Mouse (Mus musculus): ENCODE results near the gene Fbxo47. TPM values are rescaled to one million over a fixed set of nuclear protein-coding genes. Genes with fewer than 3 reads are reported as not detected.
"Not testable (repeated sequence)": the region's sequence is repeated elsewhere in the genome, so short reads cannot be mapped to it uniquely, and the experiment has no call there.

Fbxo47 gene
- polyA plus RNA-seq, 1 experiment from 2014 or later: 0.66 TPM

DNA sequence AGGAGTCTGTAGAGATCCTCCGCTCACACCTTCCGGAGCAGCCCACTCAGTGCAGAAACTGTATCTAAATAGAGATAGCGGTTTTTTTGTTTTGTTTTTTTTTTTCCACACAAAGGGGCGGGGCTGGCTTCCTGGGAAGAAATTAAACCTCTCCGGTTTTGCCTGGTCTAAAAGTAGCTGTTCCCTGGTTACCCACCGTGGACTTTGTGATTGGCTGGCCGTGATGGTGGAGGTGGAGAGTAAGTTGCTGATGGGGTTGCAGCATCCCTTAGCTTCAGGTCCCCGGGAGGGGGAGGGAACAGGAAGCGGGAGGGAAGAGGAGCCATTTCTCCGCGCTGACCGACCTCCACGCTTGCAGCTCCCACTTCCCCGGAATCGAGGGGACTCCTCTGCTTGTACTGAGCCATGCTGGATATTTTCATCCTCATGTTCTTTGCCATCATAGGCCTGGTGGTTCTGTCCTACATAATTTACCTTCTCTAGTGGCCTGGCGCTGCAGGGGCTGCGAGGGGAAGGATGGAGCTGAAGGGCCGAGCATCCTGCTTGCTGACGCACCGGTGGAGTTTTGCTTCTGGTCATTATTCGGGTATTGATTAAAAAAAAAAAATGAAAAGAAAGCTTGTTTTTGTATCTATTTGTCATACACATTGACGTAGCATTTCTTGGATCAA, 42.8 kb downstream of the Fbxo47 start:
- Histone ChIP-seq H3K36me3 (ENCODE audit: control insufficient read depth, insufficient read depth, low read length) (peaks cover 9% of the 10 kb centered on the region; the same call in 1 of the 2 replicates), H3K4me3 (ENCODE audit: low read depth, low read length) (peak overlapping the region; percentile 53), H3K27me3 (ENCODE audit: control insufficient read depth, insufficient read depth, low read length) (no peaks in the 10 kb centered on the region), H3K4me2 (peak overlapping the region; percentile 70), H3K27ac (ENCODE audit: low read depth, low read length) (peak overlapping the region; percentile 71), H3K9ac (ENCODE audit: low read depth, low read length) (peak overlapping the region; percentile 50), H3K9me3 (replicated peaks; ENCODE audit: control insufficient read depth, low read length) (no peaks in the 10 kb centered on the region), H3K4me1 (ENCODE audit: control insufficient read depth, insufficient read depth, low read length) (peaks cover 3% of the 10 kb centered on the region; the same call in 1 of the 2 replicates)
- peak; percentile 55; the same call in 1 of the 2 replicates for ATAC-seq (replicated peaks; ENCODE audit: insufficient number of reproducible peaks, low FRiP score, low TSS enrichment)
- WGBS (ENCODE audit: insufficient replicate concordance): 2% methylated on average over 22 of the region's 22 CpGs

DNA sequence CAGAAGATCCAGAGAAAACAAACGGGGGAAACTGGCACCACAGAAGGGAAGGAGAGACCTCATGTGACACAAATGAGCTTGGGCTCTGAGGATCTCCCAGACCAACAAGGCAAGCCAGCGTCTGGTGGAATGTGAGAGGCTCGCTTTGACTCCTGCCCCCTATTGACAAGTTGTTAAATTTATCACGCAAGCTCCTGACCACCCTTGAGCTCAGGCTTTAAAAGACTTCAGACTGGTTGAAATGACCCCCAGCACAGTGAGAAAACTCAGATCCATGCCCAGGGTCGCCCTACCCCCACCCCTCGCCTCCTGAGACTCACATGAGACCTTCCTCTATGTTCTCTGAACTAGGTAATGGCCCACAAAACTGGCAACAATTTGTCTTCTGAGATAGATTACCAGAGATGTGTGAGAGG, 43.4 kb downstream of the Fbxo47 start, which contains the start of gene B230217C12Rik:
B230217C12Rik (plus strand) TSS at position 242 of the 416 bp plus-strand sequence.
- Histone ChIP-seq H3K36me3 (ENCODE audit: control insufficient read depth, insufficient read depth, low read length) (peaks cover 9% of the 10 kb centered on the region; the same call in 1 of the 2 replicates), H3K27ac (ENCODE audit: low read depth, low read length) (peak within 1 kb of the TSS; percentile 71), H3K4me3 (ENCODE audit: low read depth, low read length) (peak within 1 kb of the TSS; percentile 53), H3K9ac (ENCODE audit: low read depth, low read length) (peak within 1 kb of the TSS; percentile 50), H3K27me3 (ENCODE audit: control insufficient read depth, insufficient read depth, low read length) (no peaks in the 10 kb centered on the region), H3K4me2 (peak within 1 kb of the TSS; percentile 70), H3K4me1 (ENCODE audit: control insufficient read depth, insufficient read depth, low read length) (peaks cover 3% of the 10 kb centered on the region; the same call in 1 of the 2 replicates), H3K9me3 (replicated peaks; ENCODE audit: control insufficient read depth, low read length) (no peaks in the 10 kb centered on the region)
- 2% methylated on average over 6 of the region's 6 CpGs for WGBS (ENCODE audit: insufficient replicate concordance)
- ATAC-seq (replicated peaks; ENCODE audit: insufficient number of reproducible peaks, low FRiP score, low TSS enrichment): peak; percentile 42; the same call in 1 of the 2 replicates

DNA sequence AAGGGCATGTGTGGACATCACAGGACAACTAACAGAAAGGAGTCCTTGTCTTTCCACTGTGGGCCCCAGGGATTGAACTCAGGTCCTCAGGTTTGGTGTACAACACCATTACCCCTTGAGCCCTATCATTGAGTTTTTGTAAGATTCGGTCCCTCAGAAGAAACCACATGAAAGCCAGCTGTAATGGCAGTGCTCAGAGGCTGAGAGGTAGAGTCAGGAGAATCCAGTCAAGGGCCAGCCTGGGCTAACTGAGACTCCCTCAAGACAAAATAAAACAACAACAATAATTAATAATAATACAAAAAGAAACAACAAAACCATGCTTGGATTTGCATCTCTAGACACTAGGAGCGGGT, 43.8 kb downstream of the Fbxo47 start:
- no peak overlapping the region for H3K27ac ChIP-seq (ENCODE audit: low read depth, low read length)

DNA sequence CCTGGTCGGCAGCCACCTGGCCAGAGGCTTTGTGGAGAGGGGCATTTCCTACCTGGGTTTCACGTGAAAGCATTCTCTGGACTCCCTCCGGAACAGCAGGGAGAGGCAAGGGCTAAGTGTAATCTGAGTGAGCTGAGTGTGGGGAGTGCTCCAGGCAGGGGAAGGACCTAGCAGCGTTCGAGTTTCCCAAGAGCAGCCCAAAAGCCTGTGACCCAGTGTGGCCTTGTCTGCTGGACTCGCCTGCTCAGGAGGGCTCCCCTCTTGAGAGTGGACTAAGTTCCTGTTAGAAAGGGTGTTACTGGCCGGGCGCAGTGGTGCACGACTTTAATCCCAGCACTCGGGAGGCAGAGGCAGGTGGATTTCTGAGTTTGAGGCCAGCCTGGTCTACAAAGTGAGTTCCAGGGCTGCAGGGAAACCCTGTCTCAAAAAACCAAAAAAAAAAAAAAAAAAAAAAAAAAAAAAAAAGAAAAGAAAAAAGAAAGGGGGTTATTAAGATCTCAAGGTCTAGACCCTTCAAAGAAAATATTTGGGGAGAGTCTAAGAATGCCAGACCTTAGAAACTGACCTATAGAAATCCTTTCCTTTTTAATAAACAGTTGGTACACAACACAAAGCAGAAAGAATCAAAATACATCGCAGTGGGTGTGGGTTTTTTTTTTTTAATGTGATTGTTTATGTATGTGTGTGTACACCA, 44.4 kb downstream of the Fbxo47 start:
- peak overlapping the region; percentile 35; the same call in 1 of the 2 replicates for H3K27ac ChIP-seq (ENCODE audit: low read depth, low read length)
- H3K9ac ChIP-seq (ENCODE audit: low read depth, low read length): no peak overlapping the region

More for the DNA sequence above, 43.8 kb downstream of the Fbxo47 start:
- Histone ChIP-seq H3K9me3 (replicated peaks; ENCODE audit: control insufficient read depth, low read length) (no peaks in the 10 kb centered on the region), H3K4me2 (peak overlapping the region; percentile 70), H3K36me3 (ENCODE audit: control insufficient read depth, insufficient read depth, low read length) (peaks cover 9% of the 10 kb centered on the region; the same call in 1 of the 2 replicates), H3K27me3 (ENCODE audit: control insufficient read depth, insufficient read depth, low read length) (no peaks in the 10 kb centered on the region), H3K9ac (ENCODE audit: low read depth, low read length) (no peak overlapping the region), H3K4me3 (ENCODE audit: low read depth, low read length) (peak overlapping the region; percentile 53; the same call in 1 of the 2 replicates), H3K4me1 (ENCODE audit: control insufficient read depth, insufficient read depth, low read length) (peaks cover 3% of the 10 kb centered on the region; the same call in 1 of the 2 replicates)
- WGBS (ENCODE audit: insufficient replicate concordance): 64% methylated on average over 2 of the region's 2 CpGs
- no peak for ATAC-seq (replicated peaks; ENCODE audit: insufficient number of reproducible peaks, low FRiP score, low TSS enrichment)

DNA sequence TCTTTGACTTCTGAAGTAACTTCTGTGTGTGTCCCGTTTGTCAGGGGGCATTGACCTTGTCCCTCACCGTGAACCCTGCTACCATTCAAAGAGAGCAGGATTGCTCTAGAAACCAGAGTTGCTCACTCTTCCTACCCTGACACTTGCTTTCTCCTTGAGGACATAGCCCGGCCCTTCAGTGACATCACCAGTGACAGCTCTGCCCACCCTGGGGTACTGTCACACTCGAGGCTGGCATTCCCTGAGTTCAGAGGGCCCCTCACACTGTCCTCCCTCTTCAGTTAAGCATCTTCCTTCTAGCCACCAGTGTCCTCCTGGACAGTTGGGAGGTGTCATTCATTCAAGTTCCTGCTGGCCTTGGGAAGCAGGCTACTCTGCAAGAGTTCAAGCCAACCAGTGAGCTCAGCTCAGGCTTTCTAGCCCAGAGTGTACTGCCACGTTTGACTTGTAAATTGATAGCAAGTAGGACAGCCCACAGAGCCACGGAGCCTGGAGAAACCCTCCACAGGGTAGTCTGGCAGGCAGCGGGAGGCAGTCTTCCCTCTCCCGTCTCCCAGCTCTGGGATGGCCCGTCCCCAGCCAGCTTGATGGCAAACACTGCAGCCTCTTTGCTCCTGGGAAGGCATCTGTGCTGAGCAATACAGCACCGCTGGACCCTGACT, 45.0 kb downstream of the Fbxo47 start:
- Histone ChIP-seq H3K4me1 (ENCODE audit: control insufficient read depth, insufficient read depth, low read length) (peaks cover 3% of the 10 kb centered on the region; the same call in 1 of the 2 replicates), H3K4me2 (no peak overlapping the region), H3K4me3 (ENCODE audit: low read depth, low read length) (no peak overlapping the region), H3K27ac (ENCODE audit: low read depth, low read length) (peak overlapping the region; percentile 35; the same call in 1 of the 2 replicates), H3K27me3 (ENCODE audit: control insufficient read depth, insufficient read depth, low read length) (no peaks in the 10 kb centered on the region), H3K9ac (ENCODE audit: low read depth, low read length) (no peak overlapping the region), H3K36me3 (ENCODE audit: control insufficient read depth, insufficient read depth, low read length) (peaks cover 18% of the 10 kb centered on the region; the same call in 1 of the 2 replicates), H3K9me3 (replicated peaks; ENCODE audit: control insufficient read depth, low read length) (no peaks in the 10 kb centered on the region)
- WGBS (ENCODE audit: insufficient replicate concordance): 30% methylated on average over 10 of the region's 10 CpGs
- ATAC-seq (replicated peaks; ENCODE audit: insufficient number of reproducible peaks, low FRiP score, low TSS enrichment): no peak

More for the DNA sequence above, 44.4 kb downstream of the Fbxo47 start:
- Histone ChIP-seq H3K4me2 (no peak overlapping the region), H3K36me3 (ENCODE audit: control insufficient read depth, insufficient read depth, low read length) (peaks cover 12% of the 10 kb centered on the region; the same call in 1 of the 2 replicates), H3K9me3 (replicated peaks; ENCODE audit: control insufficient read depth, low read length) (no peaks in the 10 kb centered on the region), H3K27me3 (ENCODE audit: control insufficient read depth, insufficient read depth, low read length) (no peaks in the 10 kb centered on the region), H3K4me1 (ENCODE audit: control insufficient read depth, insufficient read depth, low read length) (peaks cover 3% of the 10 kb centered on the region; the same call in 1 of the 2 replicates), H3K4me3 (ENCODE audit: low read depth, low read length) (no peak overlapping the region)
- 46% methylated on average over 11 of the region's 11 CpGs for WGBS (ENCODE audit: insufficient replicate concordance)
- ATAC-seq (replicated peaks; ENCODE audit: insufficient number of reproducible peaks, low FRiP score, low TSS enrichment): no peak

DNA sequence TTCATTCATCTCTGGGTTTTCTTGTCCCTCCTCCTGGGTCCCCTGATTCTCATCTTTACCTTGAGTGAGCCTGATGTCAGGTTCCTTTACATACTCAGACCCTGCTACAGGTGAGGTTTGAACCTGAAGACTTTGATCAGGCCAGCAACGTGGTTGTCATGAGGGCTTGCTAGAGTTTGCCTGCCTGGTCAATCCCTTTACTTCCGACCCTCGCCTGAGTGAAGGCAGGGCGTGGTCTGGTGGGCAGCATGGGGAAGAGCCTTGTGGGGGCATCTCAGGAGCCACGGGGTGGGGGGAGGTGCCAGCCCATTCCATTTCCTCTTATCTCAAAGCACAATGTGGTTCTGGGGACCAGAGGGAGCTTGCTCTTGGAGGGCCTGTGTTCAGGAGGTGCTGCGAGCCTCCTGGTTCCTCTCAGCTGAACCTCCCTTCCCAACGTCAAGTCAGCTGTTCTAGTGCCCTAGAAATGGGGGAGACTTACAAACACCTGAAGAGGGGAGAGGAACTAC, 46.3 kb downstream of the Fbxo47 start:
- H3K9ac ChIP-seq (ENCODE audit: low read depth, low read length): no peak overlapping the region
- no peak overlapping the region for H3K4me3 ChIP-seq (ENCODE audit: low read depth, low read length)
- no peak overlapping the region for H3K4me2 ChIP-seq
- H3K27me3 ChIP-seq (ENCODE audit: control insufficient read depth, insufficient read depth, low read length): no peaks in the 10 kb centered on the region
- H3K4me1 ChIP-seq (ENCODE audit: control insufficient read depth, insufficient read depth, low read length): peaks cover 3% of the 10 kb centered on the region; the same call in 1 of the 2 replicates
- H3K9me3 ChIP-seq (replicated peaks; ENCODE audit: control insufficient read depth, low read length): no peaks in the 10 kb centered on the region
- no peak overlapping the region for H3K27ac ChIP-seq (ENCODE audit: low read depth, low read length)
- peaks cover 18% of the 10 kb centered on the region; the same call in 1 of the 2 replicates for H3K36me3 ChIP-seq (ENCODE audit: control insufficient read depth, insufficient read depth, low read length)
- WGBS (ENCODE audit: insufficient replicate concordance): 63% methylated on average over 7 of the region's 7 CpGs
- ATAC-seq (replicated peaks; ENCODE audit: insufficient number of reproducible peaks, low FRiP score, low TSS enrichment): no peak

DNA sequence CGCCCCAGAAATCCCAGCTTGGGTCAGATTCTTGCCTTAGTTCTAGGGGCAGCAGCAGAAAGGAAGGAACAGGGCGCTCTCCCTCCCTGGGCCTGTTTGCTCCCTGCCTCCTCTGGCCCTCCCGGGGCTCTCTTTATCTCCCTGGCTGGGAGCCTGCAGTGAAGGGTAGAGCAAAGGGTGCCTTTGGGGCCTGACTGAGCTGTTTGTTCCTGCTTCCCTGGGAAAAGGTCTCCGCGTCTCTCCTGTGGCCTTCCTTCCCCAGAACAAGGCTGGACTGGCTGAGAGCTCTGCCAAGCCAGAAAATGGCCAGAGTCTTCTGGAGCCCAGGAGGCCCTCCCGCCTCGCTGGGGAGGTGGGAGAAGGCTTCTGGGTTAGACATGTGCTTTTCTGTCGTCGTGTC, 46.9 kb downstream of the Fbxo47 start:
- Histone ChIP-seq H3K36me3 (ENCODE audit: control insufficient read depth, insufficient read depth, low read length) (peaks cover 18% of the 10 kb centered on the region; the same call in 1 of the 2 replicates), H3K9ac (ENCODE audit: low read depth, low read length) (0 out of 2 replicates have a peak overlapping the region, but pooled peaks have one; percentile 22)
- not testable (repeated sequence) for H3K4me1 ChIP-seq (ENCODE audit: control insufficient read depth, insufficient read depth, low read length); H3K27ac ChIP-seq (ENCODE audit: low read depth, low read length); ATAC-seq (replicated peaks; ENCODE audit: insufficient number of reproducible peaks, low FRiP score, low TSS enrichment); H3K4me3 ChIP-seq (ENCODE audit: low read depth, low read length); H3K9me3 ChIP-seq (replicated peaks; ENCODE audit: control insufficient read depth, low read length); H3K4me2 ChIP-seq; H3K27me3 ChIP-seq (ENCODE audit: control insufficient read depth, insufficient read depth, low read length)
- WGBS (ENCODE audit: insufficient replicate concordance): 53% methylated on average over 9 of the region's 9 CpGs

DNA sequence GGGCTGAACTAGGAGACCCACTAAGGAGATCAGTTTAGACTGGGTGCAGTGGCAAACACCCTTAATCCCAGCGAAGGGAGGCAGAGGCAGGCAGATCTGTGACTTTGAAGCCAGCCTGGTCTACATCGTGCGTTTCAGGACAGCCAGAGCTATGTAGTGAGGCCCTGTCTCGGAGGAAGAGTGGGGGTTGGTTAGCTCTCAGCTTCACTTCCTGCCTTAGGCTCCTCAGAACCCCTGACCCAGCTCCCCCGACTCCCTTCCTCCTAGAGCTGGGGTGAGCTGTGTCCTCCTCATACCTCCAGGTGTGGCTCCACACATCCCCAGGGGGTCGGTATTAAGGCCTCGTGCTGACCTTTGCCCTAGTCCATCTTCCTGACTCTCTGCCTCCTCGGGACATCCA, 47.4 kb downstream of the Fbxo47 start:
- H3K9ac ChIP-seq (ENCODE audit: low read depth, low read length): no peak overlapping the region
- 47% methylated on average over 8 of the region's 8 CpGs for WGBS (ENCODE audit: insufficient replicate concordance)

More for the DNA sequence above, 47.4 kb downstream of the Fbxo47 start:
- Histone ChIP-seq H3K27me3 (ENCODE audit: control insufficient read depth, insufficient read depth, low read length) (no peaks in the 10 kb centered on the region), H3K4me3 (ENCODE audit: low read depth, low read length) (no peak overlapping the region), H3K4me2 (no peak overlapping the region), H3K36me3 (ENCODE audit: control insufficient read depth, insufficient read depth, low read length) (peaks cover 18% of the 10 kb centered on the region; the same call in 1 of the 2 replicates), H3K27ac (ENCODE audit: low read depth, low read length) (no peak overlapping the region), H3K9me3 (replicated peaks; ENCODE audit: control insufficient read depth, low read length) (no peaks in the 10 kb centered on the region), H3K4me1 (ENCODE audit: control insufficient read depth, insufficient read depth, low read length) (peaks cover 3% of the 10 kb centered on the region; the same call in 1 of the 2 replicates)
- no peak for ATAC-seq (replicated peaks; ENCODE audit: insufficient number of reproducible peaks, low FRiP score, low TSS enrichment)
